Mouse (Mus musculus): ENCODE results near the gene Ppm1j.

- no peak for TF ChIP-seq POLR2A (IDR thresholded peaks at IDR 0.05; ENCODE audit: control insufficient read depth, low read depth, low read length)
- TF ChIP-seq CTCF (IDR thresholded peaks at IDR 0.05; ENCODE audit: control insufficient read depth, insufficient read depth, insufficient replicate concordance, low read depth, low read length) = no peak
These were observed 10.2 kb downstream of the Ppm1j start for GRCm38 (mm10) chr3:104791017-104791416.

Data from testis, adult 2 months (tissue).